Mouse (Mus musculus) forebrain, embryonic 16.5 days (tissue): ENCODE results near the gene Brox. TPM values are rescaled to one million over a fixed set of nuclear protein-coding genes. Genes with fewer than 3 reads are reported as not detected.
"Not testable (repeated sequence)": the region's sequence is repeated elsewhere in the genome, so short reads cannot be mapped to it uniquely, and the experiment has no call there.

Experiments used
- ATAC-seq: fragments of 200-750 bp; cut with Nextera tagmentation; 2 replicates; pipeline ENCODE4 v1.8.0; 2017; ENCODE audit warnings: mild to moderate bottlenecking, moderate library complexity
- H3K27ac ChIP-seq: fragments of 300-500 bp; sonication (generic); 2 replicates; pipeline ENCODE4 v1.5.1; 2014; ENCODE audit warnings: low read length, control low read depth
- H3K27me3 ChIP-seq: fragments of 300-500 bp; sonication (generic); replicated peaks from 2 replicates; pipeline ENCODE4 v1.6.1; 2014; ENCODE audit warnings: low read length; ENCODE audit not compliant: control insufficient read depth, insufficient read depth
- H3K36me3 ChIP-seq: fragments of 300-500 bp; sonication (generic); 2 replicates; pipeline ENCODE4 v1.6.1; 2014; ENCODE audit not compliant: control insufficient read depth, insufficient read depth
- H3K4me1 ChIP-seq: fragments of 300-500 bp; sonication (generic); replicated peaks from 2 replicates; pipeline ENCODE4 v1.6.1; 2014; ENCODE audit warnings: low read length; ENCODE audit not compliant: control insufficient read depth, insufficient read depth
- H3K4me2 ChIP-seq: fragments of 300-500 bp; sonication (generic); 2 replicates; pipeline ENCODE4 v1.6.1; 2014; ENCODE audit warnings: mild to moderate bottlenecking, low read length, control low read depth
- H3K4me3 ChIP-seq: fragments of 300-500 bp; sonication (generic); replicated peaks from 2 replicates; pipeline ENCODE4 v1.5.1; 2014; ENCODE audit warnings: mild to moderate bottlenecking, low read length, control low read depth
- H3K9ac ChIP-seq: fragments of 300-500 bp; sonication (generic); replicated peaks from 2 replicates; pipeline ENCODE4 v1.6.1; 2014; ENCODE audit warnings: low read depth, low read length, control low read depth
- H3K9me3 ChIP-seq: fragments of 300-500 bp; sonication (generic); 2 replicates; pipeline ENCODE4 v1.6.1; 2016; ENCODE audit warnings: low read length; ENCODE audit not compliant: control insufficient read depth
- WGBS: fragments of 180-500 bp; shearing (Covaris S2); extraction: QIAGEN DNeasy Blood & Tissue Kit; methylation state at CpG from one replicate; pipeline ENCODE4 v1.1.7; 2014; 5-methylcytosine and 5-hydroxymethylcytosine counted together
- polyA plus RNA-seq: library from polyadenylated mRNA; unstranded; fragments of >200 nt; fragmentation: Nextera tagmentation; extraction: Ambion mirVana; gene quantifications from 2 replicates; pipeline ENCODE4 v1.2.1, GENCODE M21; 2015

Brox gene
- polyA plus RNA-seq, 1 experiment from 2014 or later = 120 TPM

- Histone ChIP-seq H3K36me3 (peaks cover 23% of the 10 kb centered on the region), H3K4me2 (no peak overlapping the region), H3K27ac (no peak overlapping the region), H3K9ac (no peak overlapping the region), H3K4me3 (no peak overlapping the region), H3K27me3 (no peaks in the 10 kb centered on the region), H3K9me3 (no peaks in the 10 kb centered on the region), H3K4me1 (no peaks in the 10 kb centered on the region)
- ATAC-seq = no peak
- WGBS = 87% methylated on average over 2 of the region's 2 CpGs
These were observed 18.7 kb upstream of the Brox start for GRCm38 (mm10) chr1:183315783-183316182.

DNA sequence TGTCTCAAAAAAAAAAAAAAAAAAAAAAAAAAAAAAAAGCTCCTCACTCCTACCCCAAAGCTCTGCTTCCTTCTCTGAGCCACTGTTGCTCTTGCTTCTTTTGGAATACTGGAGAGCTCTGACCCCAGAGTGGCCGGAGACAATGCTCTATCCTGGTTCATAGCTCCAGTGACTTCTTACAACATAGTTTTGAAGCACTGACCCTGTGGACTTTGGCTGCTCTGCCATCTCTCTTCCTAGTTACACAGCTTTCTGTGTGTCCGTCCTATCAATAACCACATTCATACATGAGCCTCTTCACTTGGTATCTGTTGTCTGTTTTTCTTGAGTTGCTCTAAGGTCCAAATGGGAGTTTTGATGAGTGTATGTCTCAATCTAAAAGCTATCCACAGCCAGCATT, 15.0 kb upstream of the Brox start:
- Histone ChIP-seq H3K27ac (no peak overlapping the region), H3K4me2 (no peak overlapping the region), H3K27me3 (no peaks in the 10 kb centered on the region), H3K9me3 (no peaks in the 10 kb centered on the region), H3K36me3 (peaks cover 16% of the 10 kb centered on the region), H3K4me3 (no peak overlapping the region), H3K4me1 (no peaks in the 10 kb centered on the region), H3K9ac (no peak overlapping the region)
- 100% methylated on average over 2 of the region's 2 CpGs for WGBS
- ATAC-seq = no peak

GRCm38 (mm10) chr1:183309601-183310000, 12.5 kb upstream of the Brox start:
- ATAC-seq, H3K4me1 ChIP-seq, H3K4me2 ChIP-seq, H3K9ac ChIP-seq, H3K27ac ChIP-seq, H3K36me3 ChIP-seq, H3K9me3 ChIP-seq, H3K27me3 ChIP-seq, H3K4me3 ChIP-seq: not testable (repeated sequence)
- WGBS = 60% methylated on average over 2 of the region's 2 CpGs

- Histone ChIP-seq H3K4me2 (no peak overlapping the region), H3K9ac (no peak overlapping the region), H3K4me1 (no peaks in the 10 kb centered on the region), H3K27me3 (no peaks in the 10 kb centered on the region), H3K36me3 (peaks cover 2% of the 10 kb centered on the region; the same call in 1 of the 2 replicates), H3K27ac (no peak overlapping the region), H3K9me3 (no peaks in the 10 kb centered on the region), H3K4me3 (no peak overlapping the region)
- ATAC-seq = no peak
- WGBS = 93% methylated on average over 1 of the region's 1 CpGs
These were observed 11.4 kb upstream of the Brox start for GRCm38 (mm10) chr1:183308476-183308875.

- no peaks in the 10 kb centered on the region for H3K4me1 ChIP-seq
- no peak overlapping the region for H3K9ac ChIP-seq
- H3K4me2 ChIP-seq = no peak overlapping the region
- no peaks in the 10 kb centered on the region for H3K27me3 ChIP-seq
- H3K36me3 ChIP-seq = peaks cover 2% of the 10 kb centered on the region; the same call in 1 of the 2 replicates
- H3K9me3 ChIP-seq = no peaks in the 10 kb centered on the region
- no peak for ATAC-seq
- no peak overlapping the region for H3K4me3 ChIP-seq
- H3K27ac ChIP-seq = no peak overlapping the region
- 79% methylated on average over 3 of the region's 3 CpGs for WGBS
These were observed 10.5 kb upstream of the Brox start for GRCm38 (mm10) chr1:183307555-183307954.

- WGBS = 88% methylated on average over 6 of the region's 6 CpGs
- ATAC-seq = no peak
- Histone ChIP-seq H3K4me1 (no peaks in the 10 kb centered on the region), H3K9ac (no peak overlapping the region), H3K27ac (no peak overlapping the region), H3K36me3 (no peaks in the 10 kb centered on the region), H3K9me3 (no peaks in the 10 kb centered on the region), H3K4me2 (no peak overlapping the region), H3K4me3 (no peak overlapping the region), H3K27me3 (no peaks in the 10 kb centered on the region)
These were observed 2.1 kb upstream of the Brox start for GRCm38 (mm10) chr1:183299161-183299560.

DNA sequence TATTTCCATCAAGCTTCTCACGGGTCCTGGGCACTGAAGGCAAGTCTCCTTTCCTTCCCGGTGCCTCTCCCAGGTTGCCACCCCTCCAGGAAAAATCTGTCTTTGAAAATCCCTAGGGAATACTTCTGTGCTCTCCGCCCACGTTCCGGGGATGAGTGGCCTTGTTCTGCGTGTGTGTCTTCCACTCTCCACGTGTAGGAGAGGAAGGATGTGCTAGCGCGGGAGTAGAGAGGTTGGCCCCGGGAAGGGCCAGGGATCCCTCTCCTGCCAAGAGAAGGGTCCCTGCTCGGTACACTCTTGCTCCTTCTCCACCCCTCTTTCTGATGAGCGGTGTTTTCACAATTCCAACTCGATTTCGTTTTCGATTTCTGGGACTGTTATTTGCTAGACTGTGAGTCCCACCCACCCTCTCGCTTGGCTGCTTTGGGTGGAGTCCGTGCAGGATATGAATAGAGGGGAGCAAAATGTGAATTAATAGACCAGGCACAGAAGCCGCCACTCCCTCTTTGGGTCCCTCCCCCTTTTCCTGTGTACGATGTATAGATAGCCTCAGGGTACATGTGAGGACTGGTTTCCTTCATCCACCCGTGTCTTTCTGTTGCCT, 919 bp upstream of the Brox start:
- ATAC-seq = no peak; the same call in 1 of the 2 replicates
- WGBS = 0% methylated on average over 20 of the region's 20 CpGs

DNA sequence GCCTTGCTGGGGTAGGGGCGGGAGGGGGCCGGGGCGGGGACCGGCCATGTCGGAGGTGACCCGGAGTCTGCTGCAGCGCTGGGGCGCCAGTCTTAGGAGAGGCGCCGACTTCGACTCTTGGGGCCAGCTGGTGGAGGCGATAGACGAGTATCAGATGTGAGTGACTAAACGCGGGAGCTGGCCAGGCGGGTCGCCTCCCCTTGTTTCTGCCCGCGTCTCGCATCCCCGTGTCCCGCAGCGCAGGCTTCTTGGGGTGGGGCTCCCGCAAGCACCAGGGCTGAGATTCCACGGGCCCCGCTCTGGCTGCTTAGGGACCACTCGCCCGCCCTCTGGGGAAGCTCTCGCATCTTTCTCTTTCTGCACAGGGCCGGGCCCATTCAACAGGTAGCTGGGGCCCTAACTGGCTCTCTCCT, 410 bp upstream of the Brox start:
- no peaks in the 10 kb centered on the region for H3K4me1 ChIP-seq
- H3K9ac ChIP-seq = peak overlapping the region; percentile 56
- ATAC-seq = no peak; the same call in none of the 2 replicates
- H3K4me3 ChIP-seq = peak overlapping the region; percentile 51
- under 1% methylated on average over 28 of the region's 30 CpGs for WGBS
- no peak overlapping the region for H3K27ac ChIP-seq
- H3K4me2 ChIP-seq = peak overlapping the region; percentile 52
- H3K36me3 ChIP-seq = peaks cover 6% of the 10 kb centered on the region; the same call in 1 of the 2 replicates
- no peaks in the 10 kb centered on the region for H3K9me3 ChIP-seq
- H3K27me3 ChIP-seq = no peaks in the 10 kb centered on the region

More for the DNA sequence above, 919 bp upstream of the Brox start:
- Histone ChIP-seq H3K36me3 (peaks cover 6% of the 10 kb centered on the region; the same call in 1 of the 2 replicates), H3K9ac (peak overlapping the region; percentile 56), H3K4me2 (peak overlapping the region; percentile 52), H3K27ac (no peak overlapping the region), H3K27me3 (no peaks in the 10 kb centered on the region), H3K4me1 (no peaks in the 10 kb centered on the region), H3K9me3 (no peaks in the 10 kb centered on the region), H3K4me3 (peak overlapping the region; percentile 51)

GRCm38 (mm10) chr1:183296465-183296864, 604 bp downstream of the Brox start, which contains the start of gene Aida:
Gene Aida (plus strand): TSS chr1:183296590.
- peak; percentile 11 for ATAC-seq
- H3K4me2 ChIP-seq = peak within 1 kb of the TSS; percentile 52
- no peaks in the 10 kb centered on the region for H3K27me3 ChIP-seq
- peak within 1 kb of the TSS; percentile 56 for H3K9ac ChIP-seq
- peak within 1 kb of the TSS; percentile 60 for H3K27ac ChIP-seq
- WGBS = under 1% methylated on average over 26 of the region's 26 CpGs
- H3K4me1 ChIP-seq = no peaks in the 10 kb centered on the region
- H3K4me3 ChIP-seq = peak within 1 kb of the TSS; percentile 51
- H3K36me3 ChIP-seq = peaks cover 8% of the 10 kb centered on the region
- H3K9me3 ChIP-seq = no peaks in the 10 kb centered on the region
